Mouse (Mus musculus): ENCODE data around the gene Per1.

DNA sequence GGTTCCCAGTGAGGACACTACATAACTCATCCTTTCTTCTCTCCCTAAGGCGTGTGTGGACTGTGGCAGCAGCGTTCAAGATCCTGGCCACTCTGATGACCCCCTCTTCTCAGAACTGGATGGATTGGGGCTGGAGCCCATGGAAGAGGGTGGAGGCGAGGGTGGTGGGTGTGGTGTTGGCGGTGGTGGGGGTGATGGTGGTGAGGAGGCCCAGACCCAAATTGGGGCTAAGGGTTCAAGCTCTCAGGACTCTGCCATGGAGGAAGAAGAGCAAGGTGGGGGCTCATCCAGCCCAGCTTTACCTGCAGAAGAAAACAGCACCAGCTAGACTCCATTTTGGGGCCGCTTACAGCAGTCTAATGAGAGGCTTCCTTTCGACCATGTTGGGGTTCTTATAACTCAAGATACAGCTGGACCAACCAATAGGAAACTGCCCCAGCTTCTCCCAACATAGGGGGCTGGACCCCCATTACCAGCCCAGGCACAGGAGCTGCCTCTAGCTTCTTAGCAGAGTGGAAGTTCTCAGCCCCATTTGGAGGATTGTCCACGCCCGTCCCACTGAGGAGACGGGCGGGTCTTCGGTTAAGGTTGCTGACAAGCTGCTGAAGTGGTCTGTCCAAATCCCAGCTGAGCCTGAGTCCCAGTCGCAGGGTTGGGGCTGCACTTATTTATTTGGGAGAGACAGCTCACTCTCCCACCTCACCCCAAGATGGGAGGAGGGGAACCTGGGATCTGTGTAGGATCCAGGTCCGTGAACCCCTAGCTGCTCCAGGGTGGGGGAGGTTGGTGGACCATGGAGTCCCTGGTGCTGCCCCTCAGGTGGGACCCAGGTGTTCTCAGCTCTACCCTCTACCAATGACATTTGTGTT is 14.2 kb downstream of the Per1 start:
- TF ChIP-seq FLI1 (IDR thresholded peaks at IDR 0.05; ENCODE audit: low read length), result no peak
- TF ChIP-seq GATA1 (IDR thresholded peaks at IDR 0.05; ENCODE audit: borderline replicate concordance, low read length), result no peak
